Mouse (Mus musculus): Measurements from ENCODE around the gene Pdss2. TPM values are rescaled to one million over a fixed set of nuclear protein-coding genes. Genes with fewer than 3 reads are reported as not detected.

Gene Pdss2
- polyA plus RNA-seq (2012; rRNA removed), result 7.0 and 7.5 TPM in 2 replicates

DNA sequence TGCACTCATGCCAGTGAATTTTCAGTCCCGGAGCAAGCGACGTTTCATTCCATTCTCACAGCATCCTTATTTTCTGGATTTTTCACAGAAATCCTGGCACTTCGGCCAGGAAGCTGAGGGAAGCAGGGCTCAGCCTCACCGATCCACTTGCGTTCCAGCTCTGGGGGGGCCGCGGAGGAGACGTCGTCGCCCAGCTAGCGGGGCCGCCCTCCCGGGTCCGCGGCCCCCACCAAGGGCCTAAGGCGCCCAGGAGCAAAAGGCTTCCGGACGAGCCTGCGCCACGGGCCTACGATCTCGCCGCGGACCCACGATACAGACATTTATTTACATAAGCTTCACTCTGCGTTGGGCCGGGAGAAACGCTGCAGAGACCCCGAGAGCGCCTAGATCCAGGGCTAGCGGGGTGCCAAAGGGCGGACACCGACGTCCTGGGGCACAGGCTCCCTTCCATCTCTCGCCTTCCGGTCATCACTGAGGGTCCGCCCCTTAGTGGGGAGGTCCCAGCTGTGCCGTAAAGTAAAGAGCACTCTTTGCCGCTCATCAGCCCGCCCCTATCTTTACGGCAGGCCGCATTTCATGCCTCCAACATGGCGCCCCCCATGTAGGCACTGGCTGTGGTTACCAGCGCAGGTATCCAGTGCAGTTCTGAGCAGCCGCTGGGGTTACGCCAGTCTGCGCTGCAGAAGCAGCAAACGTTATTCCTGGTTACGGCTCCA lies at the start of gene Pdss2:
Gene Pdss2 (plus strand): TSS at position 577 of the 716 bp plus-strand sequence.

GRCm38 (mm10) chr10:43174326-43175155 lies 46.7 kb upstream of the Pdss2 start, which contains the start of the genes Sobp and 9030612E09Rik:
Gene Sobp (minus strand): TSS chr10:43174530.
Gene 9030612E09Rik (plus strand): TSS chr10:43174704.

DNA sequence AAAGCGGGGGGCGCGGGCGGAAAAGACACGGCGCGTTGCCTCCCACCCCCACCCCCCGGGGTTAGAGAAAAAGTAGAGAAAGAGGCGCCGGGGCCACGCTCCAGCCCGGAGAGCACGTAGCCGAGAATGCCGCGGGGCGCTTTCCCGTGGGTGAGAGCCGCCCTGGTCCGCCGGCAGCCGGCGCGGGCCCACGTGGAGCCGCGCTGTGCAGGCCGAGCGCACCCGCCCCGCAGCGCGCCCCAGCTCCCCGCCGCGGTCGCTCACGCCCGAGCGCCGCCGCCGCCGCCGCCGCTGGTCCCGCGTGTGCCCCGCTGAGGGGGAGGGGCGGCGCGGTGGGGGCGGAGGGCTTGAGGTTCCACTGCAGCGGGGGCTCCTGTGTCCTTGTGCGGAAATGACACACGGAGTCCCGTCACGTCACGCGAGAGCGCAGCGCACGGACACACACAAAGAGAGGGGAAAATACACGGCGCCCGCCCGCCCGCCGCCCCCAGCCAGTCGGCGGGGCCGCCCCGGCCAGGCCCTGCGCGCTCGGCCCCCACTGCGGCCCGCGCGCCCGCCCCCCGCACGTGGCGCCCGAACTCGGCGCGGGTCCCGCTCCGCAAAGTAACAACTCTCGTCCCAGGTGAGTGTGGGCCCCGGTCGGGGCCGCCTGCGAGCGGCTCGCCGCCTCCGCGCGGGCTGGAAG lies 257.6 kb downstream of the Pdss2 start, which contains the start of gene Bend3:
Gene Bend3 (plus strand): TSS at position 81 of the 685 bp plus-strand sequence.

Other genes starting within 250 kb of the Pdss2 start
- gene Sobp, start 47.0 kb upstream of the Pdss2 start, polyA plus RNA-seq (2012; rRNA removed), result 0.85 and 1.2 TPM in 2 replicates
- gene 9030612E09Rik, start 46.8 kb upstream of the Pdss2 start, polyA plus RNA-seq (2012; rRNA removed), result 0.26 and 0.31 TPM in 2 replicates

All from stomach, adult 2 months (tissue).